Mouse (Mus musculus) MEL (cell line): ENCODE data around the gene Dusp8.

Source experiments
- BHLHE40 ChIP-seq: IDR thresholded peaks from 2 replicates; pipeline ENCODE4 v1.6.1; 2012; ENCODE audit warnings: low read depth, mild to moderate bottlenecking, inconsistent platforms, low read length, improper control_type of control experiment, borderline replicate concordance
- CTCF ChIP-seq, 3 experiments: IDR thresholded peaks in 2 of 3; conservative IDR thresholded peaks in 1 of 3; 2 replicates each; pipeline ENCODE4 v1.5.1; 2011 to 2012; ENCODE audit warnings: low read length in 3 of 3, low read depth in 2 of 3, mild to moderate bottlenecking in 2 of 3, improper control_type of control experiment in 1 of 3, inconsistent platforms in 1 of 3, mixed read lengths in 1 of 3, moderate library complexity in 1 of 3; ENCODE audit not compliant: control insufficient read depth in 1 of 3, insufficient read depth in 1 of 3, poor library complexity in 1 of 3, severe bottlenecking in 1 of 3
- E2F4 ChIP-seq: IDR thresholded peaks from 2 replicates; pipeline ENCODE4 v1.6.1; 2011; ENCODE audit warnings: low read depth, low read length, improper control_type of control experiment, borderline replicate concordance
- EP300 ChIP-seq, 2 experiments: IDR thresholded peaks; 2 replicates each; pipeline ENCODE4 v1.6.1; 2011; ENCODE audit warnings: improper control_type of control experiment in 2 of 2, low read length in 2 of 2, low read depth in 1 of 2, mild to moderate bottlenecking in 1 of 2
- HCFC1 ChIP-seq: IDR thresholded peaks from 2 replicates; pipeline ENCODE4 v1.6.1; 2012; ENCODE audit warnings: low read depth, mild to moderate bottlenecking, inconsistent platforms, low read length, improper control_type of control experiment, moderate library complexity
- MEF2A ChIP-seq: IDR thresholded peaks from 2 replicates; pipeline ENCODE4 v1.6.1; 2014; ENCODE audit warnings: low read depth, mild to moderate bottlenecking, inconsistent platforms, low read length, improper control_type of control experiment; ENCODE audit not compliant: poor library complexity, insufficient replicate concordance, severe bottlenecking; ENCODE audit errors: extremely low read depth
- POLR2A ChIP-seq, 2 experiments: IDR thresholded peaks; 2 replicates each; pipeline ENCODE4 v1.6.1; 2011 to 2012; ENCODE audit warnings: low read length in 2 of 2, mild to moderate bottlenecking in 2 of 2, control low read depth in 1 of 2, improper control_type of control experiment in 1 of 2, low read depth in 1 of 2, moderate library complexity in 1 of 2; ENCODE audit not compliant: control insufficient read depth in 1 of 2, insufficient read depth in 1 of 2, poor library complexity in 1 of 2
- SMC3 ChIP-seq: IDR thresholded peaks from 2 replicates; pipeline ENCODE4 v1.6.1; 2011; ENCODE audit warnings: low read depth, low read length, improper control_type of control experiment
- TAL1 ChIP-seq: IDR thresholded peaks from 2 replicates; pipeline ENCODE4 v1.6.1; 2012; ENCODE audit warnings: mild to moderate bottlenecking, inconsistent platforms, low read length, moderate library complexity, mixed read lengths

DNA sequence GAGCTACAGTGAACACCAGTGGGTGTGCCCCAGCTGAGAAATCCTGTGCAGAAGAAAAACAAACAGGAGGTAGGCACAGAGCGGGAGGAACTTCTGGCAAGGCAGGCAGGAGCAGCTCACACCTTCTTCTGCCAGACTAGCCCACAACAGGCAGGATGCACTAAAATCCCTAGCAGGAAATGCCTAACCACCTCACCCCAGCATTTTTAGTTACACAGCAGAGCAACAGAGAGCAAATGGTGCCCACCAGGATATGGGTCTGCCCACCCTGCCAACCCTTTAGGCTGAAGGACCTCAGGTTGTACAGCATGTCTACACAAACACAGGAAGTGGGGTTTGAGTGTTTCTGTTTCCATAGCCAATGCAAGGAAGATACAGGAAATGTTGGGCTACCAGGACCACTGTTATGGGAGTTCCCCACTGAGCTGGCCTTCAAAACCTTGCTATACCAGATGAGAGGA lies 39.0 kb downstream of the Dusp8 start:
- TF ChIP-seq MEF2A (no peak), E2F4 (no peak), CTCF (IDR thresholded peaks at IDR 0.05 in 2 of 3, conservative IDR thresholded peaks at IDR 0.05 in 1 of 3; ENCODE audit: control insufficient read depth in 1 of 3, insufficient read depth in 1 of 3, low read depth in 2 of 3, low read length in 3 of 3, poor library complexity in 1 of 3, severe bottlenecking in 1 of 3) (no peak), BHLHE40 (no peak), HCFC1 (no peak), POLR2A (IDR thresholded peaks at IDR 0.05; ENCODE audit: control insufficient read depth in 1 of 2, insufficient read depth in 1 of 2, low read depth in 1 of 2, low read length in 2 of 2, poor library complexity in 1 of 2) (no peak), SMC3 (no peak), EP300 (IDR thresholded peaks at IDR 0.05; ENCODE audit: low read depth in 1 of 2, low read length in 2 of 2) (no peak), TAL1 (no peak)
